Mouse (Mus musculus): ENCODE measurements around the gene Lamc1. TPM values are rescaled to one million over a fixed set of nuclear protein-coding genes. Genes with fewer than 3 reads are reported as not detected.

The Lamc1 gene
- polyA plus RNA-seq, 1 experiment from 2014 or later = 26.9 TPM

DNA sequence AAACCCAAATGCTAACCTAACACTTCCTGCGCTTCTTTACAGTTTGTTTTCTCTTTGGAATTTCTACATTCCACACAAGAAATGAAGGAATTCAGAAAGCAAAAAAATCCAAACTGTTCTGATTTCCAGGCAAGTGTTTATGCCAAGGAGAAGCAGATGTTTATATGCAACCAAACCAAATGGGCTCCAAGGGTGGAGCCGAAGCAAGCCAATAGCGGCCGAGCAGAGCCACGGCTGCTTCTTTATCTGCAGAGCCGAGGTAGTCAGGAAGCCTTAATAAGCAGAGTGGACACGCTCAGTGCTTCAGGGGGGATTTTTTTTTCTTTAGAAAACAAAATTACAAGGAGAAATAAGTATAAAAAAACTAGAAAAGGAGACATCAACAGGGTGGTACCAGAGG lies 91.2 kb downstream of the Lamc1 start:
- Histone ChIP-seq H3K4me1 (no peaks in the 10 kb centered on the region), H3K27ac (replicated peaks) (no peak overlapping the region), H3K9me3 (no peaks in the 10 kb centered on the region), H3K9ac (replicated peaks) (no peak overlapping the region), H3K36me3 (peaks cover 41% of the 10 kb centered on the region), H3K27me3 (no peaks in the 10 kb centered on the region), H3K4me3 (no peak overlapping the region), H3K4me2 (replicated peaks) (no peak overlapping the region)
- ATAC-seq (ENCODE audit: low FRiP score, low read depth) = no peak
- 92% methylated on average over 7 of the region's 7 CpGs for WGBS

DNA sequence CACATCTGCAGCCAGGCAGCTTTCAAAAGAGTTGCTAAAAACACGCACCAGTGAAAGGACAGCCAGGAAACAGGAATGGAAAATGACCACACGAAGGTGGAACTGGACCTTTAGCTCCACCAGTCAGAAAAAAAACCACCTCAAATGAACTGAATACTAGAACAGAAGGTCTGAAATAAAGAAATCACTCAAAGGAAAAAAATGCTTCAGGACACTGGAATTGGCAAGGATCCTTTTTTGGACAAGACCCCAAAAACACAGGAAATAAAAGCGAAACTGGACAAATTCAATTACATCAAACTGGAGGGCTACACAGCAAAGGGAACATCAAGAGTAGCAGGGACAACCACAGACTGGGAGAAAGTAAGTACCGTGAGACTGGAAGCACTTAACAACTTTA lies 97.0 kb downstream of the Lamc1 start:
- H3K9ac ChIP-seq (replicated peaks) = no peak overlapping the region
- ATAC-seq (ENCODE audit: low FRiP score, low read depth) = no peak
- peaks cover 39% of the 10 kb centered on the region for H3K36me3 ChIP-seq
- WGBS = 90% methylated on average over 4 of the region's 4 CpGs
- no peaks in the 10 kb centered on the region for H3K4me1 ChIP-seq
- no peaks in the 10 kb centered on the region for H3K9me3 ChIP-seq
- no peaks in the 10 kb centered on the region for H3K27me3 ChIP-seq
- H3K4me3 ChIP-seq = no peak overlapping the region
- H3K4me2 ChIP-seq (replicated peaks) = no peak overlapping the region
- no peak overlapping the region for H3K27ac ChIP-seq (replicated peaks)

DNA sequence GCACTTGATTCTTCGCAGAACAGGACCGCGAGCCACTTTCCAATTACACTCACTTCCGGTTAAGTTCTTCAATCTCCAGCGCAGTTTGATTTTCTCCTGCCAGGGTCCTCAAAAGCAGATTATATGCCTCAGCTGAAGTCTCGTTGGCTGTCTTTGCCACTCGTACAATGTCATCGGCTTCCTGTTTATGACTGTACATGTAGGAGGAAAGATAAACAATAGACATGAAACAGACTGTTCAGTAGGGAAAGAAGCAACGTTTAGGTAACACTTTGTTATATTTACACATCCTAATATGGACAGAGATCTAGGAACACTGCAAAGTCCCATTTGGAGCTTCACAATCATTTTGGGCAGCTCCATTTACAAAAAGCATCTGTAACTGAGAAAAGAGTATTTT lies 100.9 kb downstream of the Lamc1 start:
- H3K4me1 ChIP-seq = no peaks in the 10 kb centered on the region
- H3K9ac ChIP-seq (replicated peaks) = no peak overlapping the region
- no peaks in the 10 kb centered on the region for H3K9me3 ChIP-seq
- ATAC-seq (ENCODE audit: low FRiP score, low read depth) = no peak
- H3K36me3 ChIP-seq = peaks cover 61% of the 10 kb centered on the region
- no peak overlapping the region for H3K4me3 ChIP-seq
- 90% methylated on average over 9 of the region's 9 CpGs for WGBS
- no peaks in the 10 kb centered on the region for H3K27me3 ChIP-seq
- no peak overlapping the region for H3K4me2 ChIP-seq (replicated peaks)
- no peak overlapping the region for H3K27ac ChIP-seq (replicated peaks)

DNA sequence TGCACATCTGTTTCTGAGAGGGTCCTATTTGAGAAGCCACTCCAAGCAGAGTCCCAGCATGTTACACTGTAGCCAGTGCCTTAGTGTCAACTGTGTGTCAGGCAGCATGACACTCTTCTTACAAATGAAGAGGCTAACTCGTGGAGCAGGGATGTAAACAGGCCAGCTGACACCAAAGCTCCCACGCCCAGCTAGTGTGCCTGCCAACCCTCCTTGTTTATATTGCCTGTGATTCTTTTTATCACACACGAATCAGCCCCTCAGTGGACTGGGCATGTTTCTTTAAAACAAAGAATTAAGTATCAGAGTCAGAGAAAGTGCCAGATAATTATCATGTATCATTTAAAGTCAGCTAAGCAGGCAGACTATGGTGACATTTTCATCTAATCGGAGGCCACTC lies 104.7 kb downstream of the Lamc1 start:
- Histone ChIP-seq H3K4me2 (replicated peaks) (no peak overlapping the region), H3K27ac (replicated peaks) (no peak overlapping the region), H3K4me3 (no peak overlapping the region), H3K9ac (replicated peaks) (no peak overlapping the region), H3K4me1 (no peaks in the 10 kb centered on the region), H3K27me3 (no peaks in the 10 kb centered on the region), H3K36me3 (peaks cover 57% of the 10 kb centered on the region), H3K9me3 (no peaks in the 10 kb centered on the region)
- ATAC-seq (ENCODE audit: low FRiP score, low read depth) = no peak
- WGBS = 80% methylated on average over 4 of the region's 4 CpGs

DNA sequence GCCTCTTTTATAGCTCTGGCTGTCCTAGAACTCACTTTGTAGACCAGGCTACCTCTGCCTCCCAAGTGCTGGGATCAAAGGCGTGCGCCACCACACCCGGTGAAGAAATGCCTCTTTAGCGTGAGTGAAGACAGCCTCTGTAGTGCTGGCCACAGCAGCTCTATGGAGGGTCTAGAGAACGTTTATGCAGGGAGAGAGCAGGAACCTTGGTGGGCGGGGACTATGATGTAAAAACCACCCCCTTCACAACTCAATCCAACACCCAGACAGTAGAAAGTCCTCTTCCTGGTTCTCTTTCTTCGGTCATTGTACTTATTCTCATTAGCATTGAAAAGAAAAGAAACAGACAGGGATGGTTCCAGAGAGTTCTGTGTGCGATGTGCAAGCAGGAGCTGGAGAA lies 105.5 kb downstream of the Lamc1 start:
- Histone ChIP-seq H3K27me3 (no peaks in the 10 kb centered on the region), H3K36me3 (peaks cover 55% of the 10 kb centered on the region), H3K4me3 (no peak overlapping the region), H3K9ac (replicated peaks) (no peak overlapping the region), H3K27ac (replicated peaks) (no peak overlapping the region), H3K9me3 (no peaks in the 10 kb centered on the region), H3K4me2 (replicated peaks) (no peak overlapping the region), H3K4me1 (no peaks in the 10 kb centered on the region)
- ATAC-seq (ENCODE audit: low FRiP score, low read depth) = no peak
- WGBS = 87% methylated on average over 8 of the region's 8 CpGs

DNA sequence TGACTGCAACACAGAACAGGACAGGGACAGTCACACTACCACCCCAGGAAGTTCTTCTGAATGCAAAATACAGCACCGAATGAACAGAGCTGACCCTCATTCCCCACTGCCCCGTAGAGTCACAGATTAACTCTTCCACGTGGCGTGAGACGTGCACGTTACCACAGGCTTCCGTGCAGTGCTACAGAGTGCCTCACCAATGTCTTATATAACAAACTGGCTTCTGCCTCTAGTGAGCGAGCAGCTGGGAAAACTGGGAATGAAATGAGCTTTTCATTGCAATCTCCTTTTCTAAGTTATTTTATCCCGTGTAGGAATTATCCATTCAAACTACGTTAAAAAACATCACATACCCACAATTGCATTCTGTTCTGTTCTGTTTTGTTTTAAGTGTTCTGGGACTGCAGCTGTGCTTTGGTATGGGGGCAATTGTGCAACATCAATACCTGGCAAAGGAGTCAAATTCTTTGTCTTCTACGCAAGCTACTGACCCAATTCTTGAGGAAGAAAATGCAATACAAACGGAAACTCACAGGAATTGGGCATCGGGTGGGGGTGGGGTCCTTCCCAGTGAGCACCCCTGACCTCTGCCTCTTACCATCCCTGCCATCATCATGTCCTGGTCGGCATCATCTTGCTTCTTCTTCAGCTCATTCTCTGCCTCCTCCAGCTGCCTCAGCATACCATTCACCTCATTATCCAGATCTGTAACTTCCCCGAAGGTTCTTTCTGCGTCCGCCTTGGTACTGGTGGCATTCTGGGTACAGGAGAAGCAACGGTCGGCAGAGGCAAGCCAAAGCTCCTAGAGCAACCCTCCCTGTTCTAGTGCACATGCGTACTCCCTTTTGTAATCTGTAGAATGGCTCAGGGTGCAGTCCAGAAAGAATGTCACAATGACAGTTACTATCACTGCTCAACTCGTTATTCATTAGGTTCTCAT lies 106.5 kb downstream of the Lamc1 start:
- Histone ChIP-seq H3K9ac (replicated peaks) (no peak overlapping the region), H3K9me3 (no peaks in the 10 kb centered on the region), H3K36me3 (peaks cover 58% of the 10 kb centered on the region), H3K27me3 (no peaks in the 10 kb centered on the region), H3K4me1 (no peaks in the 10 kb centered on the region), H3K4me2 (replicated peaks) (no peak overlapping the region), H3K4me3 (no peak overlapping the region), H3K27ac (replicated peaks) (no peak overlapping the region)
- 92% methylated on average over 21 of the region's 21 CpGs for WGBS
- no peak for ATAC-seq (ENCODE audit: low FRiP score, low read depth)

DNA sequence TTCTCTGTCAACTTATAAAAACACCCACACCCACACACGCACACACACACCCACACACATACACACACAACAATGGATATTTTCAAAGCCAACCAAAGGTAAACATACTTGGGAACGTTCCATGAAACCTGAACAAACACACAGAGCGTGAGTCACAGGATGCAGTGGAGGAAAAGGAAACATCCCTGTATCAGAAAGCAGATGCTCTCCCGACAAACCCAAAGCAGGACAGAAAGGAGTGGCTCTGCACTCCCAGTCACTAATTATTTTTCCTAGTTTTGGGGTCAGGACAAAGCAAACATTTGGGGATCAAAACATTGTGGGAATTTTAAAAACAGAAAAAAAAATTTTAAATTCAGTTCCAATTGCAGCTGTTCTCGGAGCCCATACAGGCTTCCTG lies 108.3 kb downstream of the Lamc1 start:
- no peak for ATAC-seq (ENCODE audit: low FRiP score, low read depth)
- 75% methylated on average over 5 of the region's 5 CpGs for WGBS
- no peak overlapping the region for H3K9ac ChIP-seq (replicated peaks)
- H3K4me1 ChIP-seq = 0 out of 2 replicates have a peak, but pooled peaks cover under 1% of the 10 kb centered on the region
- H3K36me3 ChIP-seq = peaks cover 50% of the 10 kb centered on the region
- no peaks in the 10 kb centered on the region for H3K9me3 ChIP-seq
- no peaks in the 10 kb centered on the region for H3K27me3 ChIP-seq
- H3K27ac ChIP-seq (replicated peaks) = no peak overlapping the region
- no peak overlapping the region for H3K4me2 ChIP-seq (replicated peaks)
- no peak overlapping the region for H3K4me3 ChIP-seq

DNA sequence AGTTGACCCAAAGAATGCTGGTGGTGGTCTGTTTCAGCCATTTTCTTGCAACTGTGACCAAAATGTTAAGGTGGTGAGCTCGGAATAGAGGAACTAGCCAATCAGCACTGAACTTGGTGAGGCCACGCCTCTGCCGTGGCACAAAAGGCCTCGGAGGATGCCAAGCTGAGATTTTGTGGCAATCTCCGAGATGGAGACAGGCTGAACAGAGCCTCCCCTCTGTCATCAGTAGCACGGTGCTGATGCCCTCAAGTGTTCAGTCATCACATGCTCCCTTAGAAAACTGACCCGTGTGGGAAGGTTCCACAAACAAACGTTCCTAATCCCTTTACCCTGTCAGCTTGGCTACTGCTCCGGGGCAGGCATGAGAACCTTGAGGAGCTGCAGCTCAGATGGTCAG lies 113.2 kb downstream of the Lamc1 start:
- peaks cover 20% of the 10 kb centered on the region for H3K36me3 ChIP-seq
- WGBS = 50% methylated on average over 9 of the region's 9 CpGs
- no peaks in the 10 kb centered on the region for H3K27me3 ChIP-seq
- H3K9me3 ChIP-seq = no peaks in the 10 kb centered on the region
- H3K9ac ChIP-seq (replicated peaks) = no peak overlapping the region
- H3K4me2 ChIP-seq (replicated peaks) = no peak overlapping the region
- H3K4me1 ChIP-seq = peaks cover 9% of the 10 kb centered on the region
- ATAC-seq (ENCODE audit: low FRiP score, low read depth) = peak; percentile 38; the same call in 1 of the 2 replicates
- H3K27ac ChIP-seq (replicated peaks) = no peak overlapping the region
- H3K4me3 ChIP-seq = no peak overlapping the region

DNA sequence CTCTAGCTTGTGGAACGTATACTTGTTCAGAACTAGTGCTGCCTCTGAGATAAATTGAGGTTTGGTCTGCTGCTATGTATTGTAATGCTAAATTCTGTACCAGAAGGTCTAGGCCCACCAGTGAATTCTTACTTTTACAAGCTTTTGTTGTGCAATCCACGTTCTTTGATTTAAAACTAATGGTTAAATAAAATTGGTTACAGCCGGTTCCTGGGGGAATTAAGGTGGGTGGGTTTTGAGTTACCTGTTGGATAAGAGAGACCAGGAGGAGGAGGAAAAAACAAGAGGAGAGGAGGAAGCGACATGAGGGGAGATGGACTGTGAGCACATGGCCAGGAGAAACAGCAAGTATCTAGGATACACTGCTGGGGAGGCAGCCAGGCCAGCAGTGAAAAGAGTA lies 116.1 kb downstream of the Lamc1 start:
- no peaks in the 10 kb centered on the region for H3K9me3 ChIP-seq
- no peak overlapping the region for H3K9ac ChIP-seq (replicated peaks)
- H3K4me3 ChIP-seq = no peak overlapping the region
- H3K27ac ChIP-seq (replicated peaks) = no peak overlapping the region
- 81% methylated on average over 4 of the region's 4 CpGs for WGBS
- ATAC-seq (ENCODE audit: low FRiP score, low read depth) = no peak
- H3K27me3 ChIP-seq = no peaks in the 10 kb centered on the region
- peaks cover 9% of the 10 kb centered on the region for H3K4me1 ChIP-seq
- H3K36me3 ChIP-seq = peaks cover 9% of the 10 kb centered on the region
- no peak overlapping the region for H3K4me2 ChIP-seq (replicated peaks)

DNA sequence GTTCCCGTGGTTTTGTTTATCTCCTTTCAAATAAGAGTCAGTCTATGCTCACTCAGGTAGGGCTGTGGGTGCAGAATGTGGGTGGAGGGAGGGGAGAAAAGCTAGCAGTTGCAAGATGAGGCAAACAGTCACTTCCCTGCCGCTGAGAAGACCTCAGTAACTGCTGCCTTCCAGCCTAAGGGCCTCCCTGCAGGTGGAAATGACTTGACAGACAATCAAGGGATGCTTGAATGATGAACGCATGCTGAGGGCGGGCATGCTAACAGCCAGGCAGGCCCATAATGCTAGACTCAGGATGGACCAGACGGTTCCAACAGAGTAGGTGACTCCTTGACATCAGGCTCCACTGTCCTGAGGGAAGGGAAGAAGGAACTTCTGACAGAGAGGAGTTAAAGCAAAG lies 116.9 kb downstream of the Lamc1 start:
- no peaks in the 10 kb centered on the region for H3K27me3 ChIP-seq
- no peak overlapping the region for H3K27ac ChIP-seq (replicated peaks)
- peaks cover 9% of the 10 kb centered on the region for H3K4me1 ChIP-seq
- ATAC-seq (ENCODE audit: low FRiP score, low read depth) = no peak
- WGBS = 84% methylated on average over 5 of the region's 5 CpGs
- H3K36me3 ChIP-seq = peaks cover under 1% of the 10 kb centered on the region; the same call in 1 of the 2 replicates
- no peak overlapping the region for H3K4me2 ChIP-seq (replicated peaks)
- H3K9ac ChIP-seq (replicated peaks) = no peak overlapping the region
- H3K4me3 ChIP-seq = no peak overlapping the region
- H3K9me3 ChIP-seq = no peaks in the 10 kb centered on the region

DNA sequence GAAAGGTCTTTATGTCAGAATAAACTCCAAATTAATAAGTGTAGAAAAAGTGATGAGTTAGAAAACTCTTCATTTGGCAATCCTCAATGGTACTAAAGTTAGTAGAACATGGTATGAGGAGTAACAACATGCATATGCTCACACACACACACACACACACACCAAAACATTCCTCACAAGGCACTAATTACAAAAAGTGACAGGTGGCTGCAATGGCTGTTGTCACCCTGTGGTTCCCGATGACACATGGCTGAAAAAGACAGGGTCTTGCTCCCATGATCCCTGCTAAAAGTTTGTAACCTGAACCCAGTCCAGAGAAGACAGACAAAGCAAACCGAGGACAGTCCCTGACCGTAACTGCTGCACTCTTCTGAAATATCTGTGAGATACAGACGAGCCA lies 121.6 kb downstream of the Lamc1 start:
- H3K9ac ChIP-seq (replicated peaks) = no peak overlapping the region
- 62% methylated on average over 4 of the region's 4 CpGs for WGBS
- no peaks in the 10 kb centered on the region for H3K36me3 ChIP-seq
- ATAC-seq (ENCODE audit: low FRiP score, low read depth) = no peak
- H3K4me3 ChIP-seq = no peak overlapping the region
- no peaks in the 10 kb centered on the region for H3K4me1 ChIP-seq
- no peaks in the 10 kb centered on the region for H3K27me3 ChIP-seq
- H3K4me2 ChIP-seq (replicated peaks) = no peak overlapping the region
- H3K27ac ChIP-seq (replicated peaks) = no peak overlapping the region
- no peaks in the 10 kb centered on the region for H3K9me3 ChIP-seq

DNA sequence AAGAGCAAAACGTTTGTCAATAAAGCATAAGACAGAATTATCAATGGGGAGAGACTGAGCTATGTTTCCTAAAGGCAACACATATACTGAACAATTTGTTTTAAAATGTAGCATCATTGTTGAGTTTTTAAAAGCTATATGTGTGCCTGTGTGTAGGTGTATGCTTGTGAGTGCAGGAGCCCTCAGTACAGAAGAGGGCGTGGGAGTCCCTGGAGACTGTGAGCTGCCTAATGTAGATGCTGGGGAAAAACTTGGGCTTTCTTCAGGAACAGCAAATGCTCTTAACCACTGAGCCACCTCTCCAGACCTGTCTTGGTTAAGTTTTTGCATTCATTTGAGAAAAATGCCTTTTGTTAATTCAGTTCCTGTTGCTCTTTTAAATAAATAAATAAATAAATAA lies 122.4 kb downstream of the Lamc1 start:
- no peaks in the 10 kb centered on the region for H3K4me1 ChIP-seq
- WGBS = 91% methylated on average over 2 of the region's 2 CpGs
- H3K4me3 ChIP-seq = no peak overlapping the region
- no peaks in the 10 kb centered on the region for H3K27me3 ChIP-seq
- no peaks in the 10 kb centered on the region for H3K36me3 ChIP-seq
- no peak overlapping the region for H3K27ac ChIP-seq (replicated peaks)
- no peaks in the 10 kb centered on the region for H3K9me3 ChIP-seq
- H3K9ac ChIP-seq (replicated peaks) = no peak overlapping the region
- no peak overlapping the region for H3K4me2 ChIP-seq (replicated peaks)
- no peak for ATAC-seq (ENCODE audit: low FRiP score, low read depth)

Measured in midbrain, embryonic 12.5 days (tissue).